Mouse (Mus musculus) ES-E14 (cell line): ENCODE data around the gene Pard3.

Experiments used
- CHD2 ChIP-seq: IDR thresholded peaks from 2 replicates; pipeline ENCODE4 v1.6.1; 2014; ENCODE audit warnings: mild to moderate bottlenecking, low read depth, low read length, inconsistent platforms
- MAFK ChIP-seq: IDR thresholded peaks from 2 replicates; pipeline ENCODE4 v1.6.1; 2014; ENCODE audit warnings: mild to moderate bottlenecking, low read depth, low read length, inconsistent platforms; ENCODE audit not compliant: insufficient read depth
- ZNF384 ChIP-seq: IDR thresholded peaks from 2 replicates; pipeline ENCODE4 v1.6.1; 2012; ENCODE audit warnings: low read depth, low read length, inconsistent platforms

GRCm38 (mm10) chr8:127499720-127500114, 436.0 kb downstream of the Pard3 start:
- TF ChIP-seq CHD2 (no peak), ZNF384 (no peak), MAFK (no peak)
